Mouse (Mus musculus) embryonic facial prominence, embryonic 12.5 days (tissue): ENCODE data around the gene D630003M21Rik. TPM values are rescaled to one million over a fixed set of nuclear protein-coding genes. Genes with fewer than 3 reads are reported as not detected.

Source experiments
- ATAC-seq: fragments of 200-750 bp; cut with Nextera tagmentation; 2 replicates; pipeline ENCODE4 v1.8.0; 2017; ENCODE audit not compliant: insufficient number of reproducible peaks, insufficient read depth, low FRiP score, low TSS enrichment
- H3K27ac ChIP-seq: fragments of 300-500 bp; sonication (generic); 2 replicates; pipeline ENCODE4 v1.5.1; 2016; ENCODE audit warnings: mild to moderate bottlenecking
- H3K27me3 ChIP-seq: fragments of 300-500 bp; sonication (generic); 2 replicates; pipeline ENCODE4 v1.6.1; 2016; ENCODE audit warnings: mild to moderate bottlenecking, moderate library complexity
- H3K36me3 ChIP-seq: fragments of 300-500 bp; sonication (generic); 2 replicates; pipeline ENCODE4 v1.6.1; 2016; ENCODE audit warnings: mild to moderate bottlenecking
- H3K4me1 ChIP-seq: fragments of 300-500 bp; sonication (generic); 2 replicates; pipeline ENCODE4 v1.6.1; 2016
- H3K4me2 ChIP-seq: fragments of 300-500 bp; sonication (generic); replicated peaks from 2 replicates; pipeline ENCODE4 v1.6.1; 2016; ENCODE audit warnings: mild to moderate bottlenecking, moderate library complexity
- H3K4me3 ChIP-seq: fragments of 300-500 bp; sonication (generic); 2 replicates; pipeline ENCODE4 v1.5.1; 2016; ENCODE audit warnings: mild to moderate bottlenecking
- H3K9ac ChIP-seq: fragments of 300-500 bp; sonication (generic); 2 replicates; pipeline ENCODE4 v1.6.1; 2016; ENCODE audit warnings: mild to moderate bottlenecking, moderate library complexity
- H3K9me3 ChIP-seq: fragments of 300-500 bp; sonication (generic); 2 replicates; pipeline ENCODE4 v1.6.1; 2016; ENCODE audit warnings: mild to moderate bottlenecking, moderate library complexity
- WGBS: fragments of 180-500 bp; shearing (Covaris S2); methylation state at CpG from one replicate; pipeline ENCODE4 v1.1.7; 2016; 5-methylcytosine and 5-hydroxymethylcytosine counted together
- polyA plus RNA-seq: library from polyadenylated mRNA; unstranded; fragments of >200 nt; fragmentation: Nextera tagmentation; extraction: Ambion mirVana; gene quantifications from 2 replicates; pipeline ENCODE4 v1.2.1, GENCODE M21; 2016

Gene D630003M21Rik
- polyA plus RNA-seq, 1 experiment from 2014 or later: 5.9 TPM

GRCm38 (mm10) chr2:158146223-158146622 lies 82.8 kb downstream of the D630003M21Rik start, which contains the start of gene Tgm2:
Gene Tgm2 (minus strand): TSS chr2:158146436.
- Histone ChIP-seq H3K36me3 (no peaks in the 10 kb centered on the region), H3K4me1 (0 out of 2 replicates have a peak, but pooled peaks cover 6% of the 10 kb centered on the region), H3K27ac (no peak within 1 kb of the TSS), H3K9me3 (0 out of 2 replicates have a peak, but pooled peaks cover 4% of the 10 kb centered on the region), H3K4me2 (peak within 1 kb of the TSS; percentile 70), H3K9ac (0 out of 2 replicates have a peak within 1 kb of the TSS, but pooled peaks have one; percentile 47), H3K27me3 (peaks cover 18% of the 10 kb centered on the region; the same call in 1 of the 2 replicates), H3K4me3 (peak within 1 kb of the TSS; percentile 38)
- no peak for ATAC-seq
- WGBS: under 1% methylated on average over 33 of the region's 33 CpGs

GRCm38 (mm10) chr2:158145528-158146065 lies 83.4 kb downstream of the D630003M21Rik start:
- Histone ChIP-seq H3K9ac (no peak overlapping the region), H3K4me2 (peak overlapping the region; percentile 70), H3K27me3 (peaks cover 18% of the 10 kb centered on the region; the same call in 1 of the 2 replicates), H3K4me1 (0 out of 2 replicates have a peak, but pooled peaks cover 11% of the 10 kb centered on the region), H3K4me3 (peak overlapping the region; percentile 38; the same call in 1 of the 2 replicates), H3K27ac (no peak overlapping the region), H3K36me3 (no peaks in the 10 kb centered on the region), H3K9me3 (no peaks in the 10 kb centered on the region)
- WGBS: 77% methylated on average over 5 of the region's 5 CpGs
- ATAC-seq: no peak

- WGBS: 87% methylated on average over 6 of the region's 6 CpGs
Observed at GRCm38 (mm10) chr2:158144750-158145527, 84.1 kb downstream of the D630003M21Rik start.

GRCm38 (mm10) chr2:158144263-158144662 lies 84.8 kb downstream of the D630003M21Rik start:
- Histone ChIP-seq H3K36me3 (no peaks in the 10 kb centered on the region), H3K4me3 (no peak overlapping the region), H3K27ac (no peak overlapping the region), H3K9ac (no peak overlapping the region), H3K9me3 (no peaks in the 10 kb centered on the region), H3K27me3 (peaks cover 18% of the 10 kb centered on the region; the same call in 1 of the 2 replicates), H3K4me2 (no peak overlapping the region), H3K4me1 (0 out of 2 replicates have a peak, but pooled peaks cover 24% of the 10 kb centered on the region)
- ATAC-seq: no peak
- 60% methylated on average over 8 of the region's 8 CpGs for WGBS

More at GRCm38 (mm10) chr2:158144750-158145527, 84.1 kb downstream of the D630003M21Rik start:
- H3K9me3 ChIP-seq: no peaks in the 10 kb centered on the region
- H3K4me1 ChIP-seq: 0 out of 2 replicates have a peak, but pooled peaks cover 18% of the 10 kb centered on the region
- peaks cover 18% of the 10 kb centered on the region; the same call in 1 of the 2 replicates for H3K27me3 ChIP-seq
- H3K4me2 ChIP-seq: peak overlapping the region; percentile 70; the same call in 1 of the 2 replicates
- no peak for ATAC-seq
- no peak overlapping the region for H3K4me3 ChIP-seq
- no peaks in the 10 kb centered on the region for H3K36me3 ChIP-seq
- H3K9ac ChIP-seq: no peak overlapping the region
- H3K27ac ChIP-seq: no peak overlapping the region

GRCm38 (mm10) chr2:158143816-158144215 lies 85.2 kb downstream of the D630003M21Rik start:
- WGBS: 45% methylated on average over 3 of the region's 3 CpGs
- Histone ChIP-seq H3K9ac (no peak overlapping the region), H3K4me3 (no peak overlapping the region), H3K9me3 (no peaks in the 10 kb centered on the region), H3K4me2 (no peak overlapping the region), H3K36me3 (no peaks in the 10 kb centered on the region), H3K27me3 (peaks cover 18% of the 10 kb centered on the region; the same call in 1 of the 2 replicates), H3K27ac (no peak overlapping the region), H3K4me1 (0 out of 2 replicates have a peak, but pooled peaks cover 24% of the 10 kb centered on the region)
- no peak for ATAC-seq

- Histone ChIP-seq H3K4me1 (0 out of 2 replicates have a peak, but pooled peaks cover 24% of the 10 kb centered on the region), H3K4me3 (no peak overlapping the region)
- 82% methylated on average over 18 of the region's 18 CpGs for WGBS
Observed at GRCm38 (mm10) chr2:158142981-158143380, 86.0 kb downstream of the D630003M21Rik start.

GRCm38 (mm10) chr2:158141690-158142440 lies 87.2 kb downstream of the D630003M21Rik start:
- Histone ChIP-seq H3K9me3 (no peaks in the 10 kb centered on the region), H3K9ac (no peak overlapping the region), H3K27ac (no peak overlapping the region), H3K27me3 (peaks cover 16% of the 10 kb centered on the region; the same call in 1 of the 2 replicates), H3K4me2 (no peak overlapping the region), H3K4me3 (no peak overlapping the region), H3K4me1 (0 out of 2 replicates have a peak, but pooled peaks cover 24% of the 10 kb centered on the region), H3K36me3 (no peaks in the 10 kb centered on the region)
- 84% methylated on average over 7 of the region's 7 CpGs for WGBS
- ATAC-seq: no peak

More at GRCm38 (mm10) chr2:158142981-158143380, 86.0 kb downstream of the D630003M21Rik start:
- H3K9me3 ChIP-seq: no peaks in the 10 kb centered on the region
- peaks cover 18% of the 10 kb centered on the region; the same call in 1 of the 2 replicates for H3K27me3 ChIP-seq
- no peak overlapping the region for H3K27ac ChIP-seq
- H3K36me3 ChIP-seq: no peaks in the 10 kb centered on the region
- H3K4me2 ChIP-seq: no peak overlapping the region
- no peak for ATAC-seq
- H3K9ac ChIP-seq: no peak overlapping the region

- Histone ChIP-seq H3K27me3 (peaks cover 14% of the 10 kb centered on the region; the same call in 1 of the 2 replicates), H3K27ac (no peak overlapping the region), H3K9ac (no peak overlapping the region), H3K36me3 (no peaks in the 10 kb centered on the region), H3K9me3 (no peaks in the 10 kb centered on the region), H3K4me3 (no peak overlapping the region), H3K4me2 (no peak overlapping the region), H3K4me1 (peaks cover 24% of the 10 kb centered on the region; the same call in 1 of the 2 replicates)
- WGBS: 71% methylated on average over 7 of the region's 7 CpGs
- ATAC-seq: no peak
Observed at GRCm38 (mm10) chr2:158141271-158141670, 87.8 kb downstream of the D630003M21Rik start.

- no peaks in the 10 kb centered on the region for H3K36me3 ChIP-seq
- H3K4me1 ChIP-seq: peaks cover 27% of the 10 kb centered on the region; the same call in 1 of the 2 replicates
- H3K4me3 ChIP-seq: no peak overlapping the region
- no peak overlapping the region for H3K9ac ChIP-seq
- H3K9me3 ChIP-seq: no peaks in the 10 kb centered on the region
- 0 out of 2 replicates have a peak overlapping the region, but pooled peaks have one; percentile 32 for H3K27ac ChIP-seq
- H3K4me2 ChIP-seq: no peak overlapping the region
- 83% methylated on average over 5 of the region's 5 CpGs for WGBS
- ATAC-seq: no peak
- peaks cover 8% of the 10 kb centered on the region; the same call in 1 of the 2 replicates for H3K27me3 ChIP-seq
Observed at GRCm38 (mm10) chr2:158140664-158141063, 88.4 kb downstream of the D630003M21Rik start.

GRCm38 (mm10) chr2:158139628-158140027 lies 89.4 kb downstream of the D630003M21Rik start:
- Histone ChIP-seq H3K9ac (no peak overlapping the region), H3K4me2 (no peak overlapping the region), H3K36me3 (no peaks in the 10 kb centered on the region), H3K27me3 (no peaks in the 10 kb centered on the region), H3K4me3 (no peak overlapping the region), H3K4me1 (peaks cover 27% of the 10 kb centered on the region; the same call in 1 of the 2 replicates), H3K27ac (peak overlapping the region; percentile 32; the same call in 1 of the 2 replicates), H3K9me3 (no peaks in the 10 kb centered on the region)
- ATAC-seq: no peak
- 31% methylated on average over 7 of the region's 7 CpGs for WGBS

- Histone ChIP-seq H3K4me1 (peaks cover 27% of the 10 kb centered on the region; the same call in 1 of the 2 replicates), H3K9me3 (no peaks in the 10 kb centered on the region), H3K9ac (no peak overlapping the region), H3K36me3 (no peaks in the 10 kb centered on the region), H3K27me3 (no peaks in the 10 kb centered on the region), H3K4me2 (no peak overlapping the region), H3K4me3 (no peak overlapping the region), H3K27ac (no peak overlapping the region)
- 93% methylated on average over 9 of the region's 9 CpGs for WGBS
- no peak for ATAC-seq
Observed at GRCm38 (mm10) chr2:158138778-158139177, 90.2 kb downstream of the D630003M21Rik start.
